Mouse (Mus musculus) natural killer cell, adult 2 months (primary cell): ENCODE results near the gene Tmeff2.

Experiments used
- DNase-seq, 2 experiments: peaks; one replicate each; pipeline ENCODE4 v3.0.0; 2022; ENCODE audit warnings: low spot score in 2 of 2

Tmeff2 gene

DNA sequence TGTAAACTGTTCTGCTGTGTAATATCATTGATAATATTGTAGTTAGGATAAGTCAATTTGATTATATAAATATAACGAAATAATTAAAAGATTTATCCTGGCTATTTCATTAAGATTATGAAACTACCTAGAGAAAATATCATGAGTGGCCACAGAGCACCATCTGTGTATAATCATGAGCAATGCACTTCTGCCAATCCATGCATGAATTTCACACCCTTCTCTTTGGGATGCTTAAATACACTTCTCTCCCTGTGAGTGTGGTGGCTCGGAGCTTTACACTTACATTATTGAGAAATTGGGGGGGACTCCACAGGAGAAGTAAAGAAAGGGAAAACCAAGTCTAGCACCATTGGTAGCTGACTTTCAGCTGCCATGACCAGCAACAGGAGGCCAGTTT, 206.9 kb downstream of the Tmeff2 start:
- no peak for DNase-seq

- no peak for DNase-seq
These were observed 214.3 kb downstream of the Tmeff2 start for GRCm38 (mm10) chr1:51114721-51115120.

DNA sequence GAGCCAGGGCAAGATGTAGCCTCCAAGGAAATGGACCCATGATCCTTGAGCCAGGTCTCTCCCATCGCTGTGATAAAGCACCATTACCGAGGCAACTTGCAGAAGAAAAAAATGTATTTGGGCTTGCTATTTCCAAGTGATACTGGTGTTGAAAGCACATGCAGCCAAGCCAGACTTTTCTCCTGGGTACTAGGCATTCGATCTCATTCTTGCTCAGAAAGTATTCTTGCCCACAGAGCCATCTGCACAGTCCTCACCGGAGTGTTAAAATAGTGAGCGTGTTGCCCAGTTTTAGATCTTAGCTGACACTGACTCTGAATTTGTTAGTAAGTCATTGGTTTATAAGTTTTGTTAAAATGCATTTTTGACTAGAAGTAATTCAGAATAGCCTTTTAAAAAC, 215.3 kb downstream of the Tmeff2 start:
- DNase-seq, result no peak

- no peak for DNase-seq
These were observed 217.4 kb downstream of the Tmeff2 start for GRCm38 (mm10) chr1:51117830-51118229.

DNA sequence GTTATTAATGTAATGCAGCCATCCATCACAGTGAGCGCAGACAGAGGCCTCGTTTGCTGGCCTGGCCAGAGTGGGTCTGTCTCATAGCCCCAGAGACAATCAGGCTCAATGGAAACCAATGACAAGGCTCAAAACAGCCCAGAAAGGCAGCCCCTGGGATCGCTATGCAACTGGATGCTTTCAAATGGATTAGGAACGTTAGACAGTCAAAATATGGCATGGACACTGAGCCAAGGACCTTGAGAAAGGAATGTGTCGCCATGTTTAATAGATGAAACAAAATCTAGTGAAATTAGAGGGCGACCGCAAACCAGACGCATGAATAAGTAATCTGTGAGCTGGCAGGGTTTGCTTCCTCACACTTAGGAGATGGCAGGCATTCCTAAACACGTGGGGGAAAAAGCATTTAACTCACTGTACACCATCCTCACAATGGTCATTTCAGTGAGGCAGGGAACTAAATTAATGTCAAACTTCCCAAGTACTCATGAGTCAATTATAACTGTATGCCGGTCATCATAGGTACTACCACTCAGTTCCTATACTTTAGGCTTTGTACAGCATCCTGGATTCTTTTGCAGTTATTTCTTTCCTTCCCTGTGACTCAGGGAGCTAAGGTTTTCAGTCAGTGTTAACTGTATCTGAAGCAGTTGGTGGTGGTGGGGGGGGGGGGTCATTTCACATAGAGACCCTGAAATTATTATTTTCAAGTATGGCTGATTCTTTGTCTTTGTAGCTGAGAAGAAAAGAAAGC, 225.4 kb downstream of the Tmeff2 start:
- DNase-seq, result no peak

GRCm38 (mm10) chr1:51126425-51126765, 225.9 kb downstream of the Tmeff2 start:
- DNase-seq, result no peak

GRCm38 (mm10) chr1:51136792-51137191, 236.3 kb downstream of the Tmeff2 start:
- DNase-seq, result no peak

- DNase-seq, result no peak
These were observed 239.2 kb downstream of the Tmeff2 start for GRCm38 (mm10) chr1:51139605-51140004.

DNA sequence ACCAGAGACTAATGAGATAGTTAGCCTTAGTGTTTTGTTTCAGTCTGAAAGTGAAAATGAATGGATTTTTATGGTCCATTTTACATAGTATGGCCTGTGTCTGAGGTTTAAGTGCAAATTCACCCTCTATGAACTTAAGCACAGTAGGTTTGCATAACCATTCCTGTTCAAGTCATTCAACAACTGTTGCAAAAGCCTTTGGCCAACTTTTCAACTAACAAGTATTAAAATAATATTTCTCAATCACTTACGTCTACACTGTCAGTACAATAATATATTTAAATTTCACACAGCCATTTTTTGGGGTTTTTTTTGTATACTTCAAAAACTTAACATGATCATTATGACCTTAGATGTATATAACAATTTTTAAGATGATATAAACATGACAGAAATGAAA, 240.9 kb downstream of the Tmeff2 start:
- no peak for DNase-seq

DNA sequence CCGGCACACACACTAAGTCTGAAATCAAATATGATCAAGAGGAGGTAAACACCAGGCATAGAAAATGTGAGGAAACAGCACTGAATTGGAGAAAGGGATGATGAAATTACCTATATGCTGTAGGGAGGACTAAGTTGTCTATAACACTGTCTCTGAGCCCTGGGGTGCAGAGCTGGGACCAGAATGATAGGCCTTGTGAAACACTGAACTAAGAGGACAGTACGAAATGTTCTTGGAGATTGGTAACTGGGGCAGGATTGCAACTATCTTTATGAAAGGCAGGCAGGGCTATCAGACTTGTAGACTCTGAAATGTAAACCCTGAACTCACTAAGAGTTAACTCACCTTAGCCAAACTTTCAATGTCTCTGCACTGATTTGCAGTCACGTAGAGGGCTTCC, 242.3 kb downstream of the Tmeff2 start:
- DNase-seq, result no peak

GRCm38 (mm10) chr1:51145693-51146092, 245.2 kb downstream of the Tmeff2 start:
- no peak for DNase-seq

- no peak for DNase-seq
These were observed 248.2 kb downstream of the Tmeff2 start for GRCm38 (mm10) chr1:51148481-51149137.

GRCm38 (mm10) chr1:51149488-51149887, 249.0 kb downstream of the Tmeff2 start:
- DNase-seq, result no peak

DNA sequence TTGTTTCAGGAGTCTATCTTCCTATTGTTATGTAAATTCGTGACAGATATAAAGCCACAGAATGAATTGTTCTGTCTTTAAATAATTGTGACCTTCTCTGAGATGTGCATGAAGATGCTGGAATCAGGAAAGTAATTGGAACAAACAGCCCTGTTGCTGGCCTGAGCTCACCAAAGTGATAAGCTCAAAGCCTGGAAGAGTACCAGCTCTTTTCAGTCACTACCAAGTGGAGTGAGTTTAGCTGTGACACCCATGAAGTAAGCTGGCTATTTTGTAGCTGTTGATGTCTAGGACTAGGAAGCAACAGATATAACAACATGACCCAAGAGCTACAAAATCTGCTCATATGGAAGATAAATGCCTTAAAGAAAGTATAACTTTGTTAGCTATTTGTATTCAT, 249.4 kb downstream of the Tmeff2 start:
- no peak for DNase-seq

GRCm38 (mm10) chr1:51152017-51152416, 251.6 kb downstream of the Tmeff2 start:
- DNase-seq, result no peak

DNA sequence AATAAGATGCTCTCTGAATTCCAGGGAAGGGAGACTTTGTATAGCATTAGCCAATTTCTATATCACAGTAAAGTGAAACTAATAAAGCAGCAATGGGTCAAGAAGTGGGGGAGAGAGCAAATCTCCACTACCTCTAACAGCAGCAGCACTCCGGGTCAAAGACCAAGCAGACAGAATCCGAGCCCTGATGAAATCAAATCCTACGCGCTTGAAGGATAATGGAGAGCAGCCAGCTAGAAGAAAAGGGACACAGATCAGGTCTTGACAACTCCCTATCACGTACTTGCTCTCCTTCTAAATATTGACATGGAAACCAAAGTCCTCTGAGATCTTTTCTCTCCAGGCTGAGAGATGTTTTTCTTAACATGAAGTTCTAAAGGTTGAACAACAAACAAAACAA, 252.4 kb downstream of the Tmeff2 start:
- DNase-seq, result no peak

DNA sequence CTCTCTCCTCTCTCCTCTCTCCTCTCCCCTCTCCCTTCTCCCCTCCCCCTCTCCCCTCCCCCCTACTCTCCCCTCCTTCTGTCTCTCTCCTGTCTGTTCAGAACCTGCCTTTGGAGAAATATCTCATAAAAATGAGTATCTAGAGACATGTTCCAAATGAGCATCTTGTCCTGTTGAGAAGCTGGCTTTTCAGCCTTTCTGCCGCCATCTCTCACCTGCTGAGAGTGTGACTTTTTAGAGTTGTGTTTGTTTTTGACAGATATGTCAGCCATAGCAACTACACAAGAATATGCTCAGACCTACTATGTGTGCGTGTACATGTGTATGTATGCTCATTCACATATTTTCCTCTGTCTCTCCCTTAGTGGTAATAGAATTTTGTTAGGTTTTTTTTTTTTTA, 283.8 kb downstream of the Tmeff2 start:
- no peak for DNase-seq

DNA sequence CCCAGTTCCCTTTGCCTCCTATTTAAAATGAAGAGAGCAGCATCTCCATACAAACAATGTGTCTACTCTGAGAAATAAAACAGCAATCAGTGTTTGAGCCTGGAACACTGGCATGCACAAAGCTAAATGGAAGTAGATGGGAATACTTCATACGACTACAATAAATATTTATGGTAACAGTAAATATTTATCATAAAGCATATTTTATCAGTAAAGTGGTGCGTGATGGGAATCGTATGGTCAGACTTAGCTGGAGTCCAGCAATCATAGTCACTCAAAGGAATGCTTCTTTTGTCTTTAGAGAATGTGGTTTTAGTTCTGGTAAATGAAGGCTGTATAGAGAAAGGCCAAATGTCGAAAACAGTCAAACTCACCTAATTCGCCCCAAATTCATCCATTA, 288.6 kb downstream of the Tmeff2 start:
- no peak for DNase-seq

DNA sequence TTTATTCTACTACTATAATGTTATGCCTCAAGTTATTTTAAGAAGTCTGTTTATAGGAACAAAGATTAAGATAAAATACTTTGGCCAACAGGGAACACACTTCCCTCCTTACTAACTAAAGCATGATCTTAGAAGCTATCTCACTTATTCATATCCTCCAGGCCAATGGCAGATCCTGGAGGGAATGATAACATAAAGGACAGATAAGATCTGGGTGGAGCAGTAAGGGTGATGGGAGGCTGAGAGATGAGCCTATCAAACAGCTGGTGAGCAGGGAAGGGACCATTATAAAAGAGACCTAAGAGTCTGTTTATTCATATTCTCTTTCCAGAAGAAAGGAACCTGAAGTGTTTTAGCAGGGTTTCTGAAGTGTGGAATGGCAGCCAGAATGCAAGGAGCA, 290.8 kb downstream of the Tmeff2 start:
- no peak for DNase-seq

- no peak for DNase-seq
These were observed 291.6 kb downstream of the Tmeff2 start for GRCm38 (mm10) chr1:51191872-51192613.

- DNase-seq, result no peak
These were observed 298.8 kb downstream of the Tmeff2 start for GRCm38 (mm10) chr1:51199088-51199830.

GRCm38 (mm10) chr1:51199954-51200353, 299.5 kb downstream of the Tmeff2 start:
- DNase-seq, result no peak
